Mouse (Mus musculus) heart, postnatal 0 days (tissue): ENCODE results near the gene Taldo1. TPM values are rescaled to one million over a fixed set of nuclear protein-coding genes. Genes with fewer than 3 reads are reported as not detected.

Experiments used
- ATAC-seq: fragments of 200-750 bp; cut with Nextera tagmentation; 2 replicates; pipeline ENCODE4 v1.8.0; 2017; ENCODE audit warnings: low read depth, moderate number of reproducible peaks, moderate library complexity; ENCODE audit not compliant: insufficient read depth
- DNase-seq: peaks from one replicate; pipeline ENCODE4 v3.0.0-alpha.2; 2016; ENCODE audit warnings: low spot score
- H3K27ac ChIP-seq: fragments of 300-500 bp; sonication (generic); 2 replicates; pipeline ENCODE4 v1.5.1; 2014; ENCODE audit warnings: low read depth, mild to moderate bottlenecking
- H3K27me3 ChIP-seq: fragments of 300-500 bp; sonication (generic); 2 replicates; pipeline ENCODE4 v1.6.1; 2014; ENCODE audit warnings: low read length, mixed read lengths; ENCODE audit not compliant: control insufficient read depth, insufficient read depth
- H3K36me3 ChIP-seq: fragments of 300-500 bp; sonication (generic); replicated peaks from 2 replicates; pipeline ENCODE4 v1.6.1; 2014; ENCODE audit warnings: low read length, mixed read lengths; ENCODE audit not compliant: control insufficient read depth, insufficient read depth
- H3K4me1 ChIP-seq: fragments of 300-500 bp; sonication (generic); 2 replicates; pipeline ENCODE4 v1.6.1; 2014; ENCODE audit warnings: antibody characterized with exemption; ENCODE audit not compliant: control insufficient read depth, insufficient read depth
- H3K4me2 ChIP-seq: fragments of 300-500 bp; sonication (generic); 2 replicates; pipeline ENCODE4 v1.6.1; 2014; ENCODE audit warnings: low read depth, mild to moderate bottlenecking, low read length, moderate library complexity
- H3K4me3 ChIP-seq: fragments of 300-500 bp; sonication (generic); 2 replicates; pipeline ENCODE4 v1.5.1; 2014; ENCODE audit warnings: low read depth, low read length
- H3K9ac ChIP-seq: fragments of 300-500 bp; sonication (generic); replicated peaks from 2 replicates; pipeline ENCODE4 v1.6.1; 2014; ENCODE audit warnings: low read depth, low read length, mixed read lengths
- H3K9me3 ChIP-seq: fragments of 300-500 bp; sonication (generic); replicated peaks from 2 replicates; pipeline ENCODE4 v1.6.1; 2016; ENCODE audit warnings: low read length; ENCODE audit not compliant: control insufficient read depth
- CTCF ChIP-seq: IDR thresholded peaks from 2 replicates; pipeline ENCODE4 v1.5.1; 2016; ENCODE audit warnings: antibody characterized with exemption, control low read depth, low read depth
- EP300 ChIP-seq: IDR thresholded peaks from 2 replicates; pipeline ENCODE4 v1.6.1; 2016; ENCODE audit warnings: antibody characterized with exemption, low read depth
- WGBS: fragments of 180-500 bp; shearing (Covaris S2); extraction: QIAGEN DNeasy Blood & Tissue Kit; methylation state at CpG from one replicate; pipeline ENCODE4 v1.1.7; 2014; 5-methylcytosine and 5-hydroxymethylcytosine counted together
- polyA plus RNA-seq: library from polyadenylated mRNA; unstranded; fragments of >200 nt; fragmentation: Nextera tagmentation; extraction: Ambion mirVana; gene quantifications from 2 replicates; pipeline ENCODE4 v1.2.1, GENCODE M21; 2015
- total RNA-seq: library from RNA; depleted of rRNA; stranded (reverse); fragments of >200 nt; gene quantifications from 2 replicates; pipeline ENCODE4 v1.2.3, GENCODE M21; 2014; ENCODE audit warnings: low replicate concordance; rRNA removed

Gene Taldo1
- total RNA-seq (151 and 173 TPM in 2 replicates), polyA plus RNA-seq (225 and 238 TPM in 2 replicates)

- H3K36me3 ChIP-seq: peaks cover 17% of the 10 kb centered on the region
- peaks cover 9% of the 10 kb centered on the region for H3K4me1 ChIP-seq
- H3K9ac ChIP-seq: peak within 1 kb of the TSS; percentile 70
- no peak for TF ChIP-seq CTCF
- TF ChIP-seq EP300: no peak
- H3K27ac ChIP-seq: peak within 1 kb of the TSS; percentile 64
- H3K4me2 ChIP-seq: peak within 1 kb of the TSS; percentile 98
- under 1% methylated on average over 57 of the region's 57 CpGs for WGBS
- H3K9me3 ChIP-seq: no peaks in the 10 kb centered on the region
- H3K27me3 ChIP-seq: no peaks in the 10 kb centered on the region
- H3K4me3 ChIP-seq: peak within 1 kb of the TSS; percentile 76
- ATAC-seq (peak; percentile 94), DNase-seq (peak; percentile 95)
Measured at GRCm38 (mm10) chr7:141391625-141392551, at the start of gene Taldo1. Taldo1 (plus strand) TSS chr7:141392199.

GRCm38 (mm10) chr7:141343230-141343629 is 48.8 kb upstream of the Taldo1 start:
- WGBS: 69% methylated on average over 2 of the region's 2 CpGs
- Histone ChIP-seq H3K9me3 (no peaks in the 10 kb centered on the region), H3K36me3 (no peaks in the 10 kb centered on the region), H3K4me2 (no peak overlapping the region), H3K4me3 (no peak overlapping the region), H3K27me3 (no peaks in the 10 kb centered on the region), H3K4me1 (no peaks in the 10 kb centered on the region), H3K27ac (no peak overlapping the region), H3K9ac (no peak overlapping the region)
- TF ChIP-seq EP300: no peak
- no peak for TF ChIP-seq CTCF
- ATAC-seq (no peak), DNase-seq (no peak)

- no peaks in the 10 kb centered on the region for H3K9me3 ChIP-seq
- H3K27me3 ChIP-seq: no peaks in the 10 kb centered on the region
- H3K4me3 ChIP-seq: no peak overlapping the region
- DNase-seq: no peak
- H3K36me3 ChIP-seq: no peaks in the 10 kb centered on the region
- WGBS: 70% methylated on average over 7 of the region's 7 CpGs
- no peak overlapping the region for H3K4me2 ChIP-seq
- ATAC-seq: no peak
- no peak for TF ChIP-seq EP300
- TF ChIP-seq CTCF: no peak
- H3K27ac ChIP-seq: no peak overlapping the region
- H3K9ac ChIP-seq: no peak overlapping the region
- H3K4me1 ChIP-seq: no peaks in the 10 kb centered on the region
Measured at GRCm38 (mm10) chr7:141343696-141344095, 48.3 kb upstream of the Taldo1 start.

- Histone ChIP-seq H3K9me3 (no peaks in the 10 kb centered on the region), H3K4me2 (no peak overlapping the region), H3K27me3 (no peaks in the 10 kb centered on the region), H3K9ac (no peak overlapping the region), H3K4me3 (no peak overlapping the region), H3K4me1 (no peaks in the 10 kb centered on the region), H3K27ac (no peak overlapping the region), H3K36me3 (no peaks in the 10 kb centered on the region)
- ATAC-seq (no peak), DNase-seq (no peak)
- 75% methylated on average over 5 of the region's 5 CpGs for WGBS
- no peak for TF ChIP-seq EP300
Measured at GRCm38 (mm10) chr7:141344787-141345186, 47.2 kb upstream of the Taldo1 start.

GRCm38 (mm10) chr7:141351061-141351460 is 40.9 kb upstream of the Taldo1 start:
- Histone ChIP-seq H3K9me3 (no peaks in the 10 kb centered on the region), H3K27ac (no peak overlapping the region), H3K27me3 (0 out of 2 replicates have a peak, but pooled peaks cover 3% of the 10 kb centered on the region), H3K9ac (no peak overlapping the region), H3K4me3 (no peak overlapping the region), H3K4me1 (no peaks in the 10 kb centered on the region), H3K4me2 (no peak overlapping the region), H3K36me3 (no peaks in the 10 kb centered on the region)
- WGBS: 72% methylated on average over 6 of the region's 6 CpGs
- ATAC-seq: no peak
- DNase-seq: no peak
- TF ChIP-seq EP300 (no peak), CTCF (no peak)
